Mouse (Mus musculus): ENCODE results near the gene Xntrpc. TPM values are rescaled to one million over a fixed set of nuclear protein-coding genes. Genes with fewer than 3 reads are reported as not detected.

Gene Xntrpc
- polyA plus RNA-seq, 1 experiment from 2014 or later: 0.22 TPM

- ATAC-seq (ENCODE audit: low read depth): no peak
- Histone ChIP-seq H3K27me3 (no peaks in the 10 kb centered on the region), H3K36me3 (peaks cover 75% of the 10 kb centered on the region), H3K27ac (no peak overlapping the region), H3K9me3 (replicated peaks) (no peaks in the 10 kb centered on the region), H3K4me2 (no peak overlapping the region), H3K4me1 (replicated peaks) (no peaks in the 10 kb centered on the region), H3K9ac (no peak overlapping the region), H3K4me3 (replicated peaks) (no peak overlapping the region)
- no peak for DNase-seq
- WGBS (ENCODE audit: insufficient replicate concordance): 81% methylated on average over 5 of the region's 5 CpGs
These were observed 16.3 kb downstream of the Xntrpc start for GRCm38 (mm10) chr7:102081784-102082183.

DNA sequence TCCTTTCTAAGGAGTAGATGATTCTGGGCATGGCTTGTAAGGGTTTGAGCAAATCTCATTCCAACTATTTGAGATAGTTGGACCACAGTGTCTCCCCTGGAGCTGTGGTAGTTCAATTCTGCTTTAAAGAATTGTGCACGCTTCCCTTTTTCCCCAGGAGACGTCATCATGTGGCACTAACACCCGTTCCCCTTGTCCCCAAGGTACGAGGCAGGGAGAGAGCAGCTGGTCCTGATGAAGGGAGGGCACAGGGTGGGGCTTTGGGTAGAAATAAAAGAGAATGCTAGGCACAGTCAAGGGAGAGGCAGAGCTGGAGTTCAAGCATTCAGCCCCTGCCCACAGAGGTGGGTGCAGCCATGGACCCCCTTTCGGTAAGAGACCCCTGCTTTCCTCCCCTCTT, 17.3 kb downstream of the Xntrpc start, which contains the start of gene Trpc2:
Trpc2 (plus strand) TSS at position 301 of the 400 bp plus-strand sequence.
- Histone ChIP-seq H3K27me3 (no peaks in the 10 kb centered on the region), H3K4me2 (no peak within 1 kb of the TSS), H3K36me3 (peaks cover 64% of the 10 kb centered on the region), H3K27ac (no peak within 1 kb of the TSS), H3K9me3 (replicated peaks) (no peaks in the 10 kb centered on the region), H3K4me1 (replicated peaks) (no peaks in the 10 kb centered on the region), H3K9ac (no peak within 1 kb of the TSS), H3K4me3 (replicated peaks) (no peak within 1 kb of the TSS)
- ATAC-seq (ENCODE audit: low read depth) (no peak), DNase-seq (no peak)
- WGBS (ENCODE audit: insufficient replicate concordance): 72% methylated on average over 5 of the region's 5 CpGs

DNA sequence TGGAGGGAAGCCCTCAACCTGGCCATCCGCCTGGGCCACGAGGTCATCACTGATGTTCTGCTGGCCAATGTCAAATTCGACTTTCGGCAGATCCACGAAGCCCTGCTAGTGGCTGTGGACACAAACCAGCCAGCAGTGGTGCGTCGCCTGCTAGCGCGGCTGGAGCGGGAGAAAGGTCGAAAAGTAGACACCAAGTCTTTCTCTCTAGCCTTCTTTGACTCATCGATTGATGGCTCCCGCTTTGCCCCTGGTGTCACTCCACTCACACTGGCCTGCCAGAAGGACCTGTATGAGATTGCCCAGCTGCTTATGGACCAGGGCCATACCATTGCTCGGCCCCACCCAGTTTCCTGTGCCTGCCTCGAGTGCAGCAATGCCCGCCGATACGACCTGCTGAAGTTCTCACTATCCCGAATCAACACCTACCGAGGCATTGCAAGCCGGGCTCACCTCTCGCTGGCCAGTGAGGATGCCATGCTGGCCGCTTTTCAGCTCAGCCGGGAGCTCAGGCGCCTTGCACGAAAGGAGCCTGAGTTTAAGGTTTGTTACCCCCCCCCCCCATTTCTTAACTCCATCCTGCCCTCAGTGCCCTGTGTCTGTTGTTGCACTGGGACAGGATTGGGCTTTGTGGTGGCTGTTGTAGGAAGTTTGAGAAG, 18.7 kb downstream of the Xntrpc start:
- Histone ChIP-seq H3K36me3 (peaks cover 53% of the 10 kb centered on the region), H3K9me3 (replicated peaks) (no peaks in the 10 kb centered on the region), H3K4me1 (replicated peaks) (no peaks in the 10 kb centered on the region), H3K27me3 (no peaks in the 10 kb centered on the region), H3K27ac (no peak overlapping the region), H3K4me2 (no peak overlapping the region), H3K9ac (no peak overlapping the region), H3K4me3 (replicated peaks) (no peak overlapping the region)
- DNase-seq: no peak
- ATAC-seq (ENCODE audit: low read depth): no peak
- WGBS (ENCODE audit: insufficient replicate concordance): 85% methylated on average over 26 of the region's 26 CpGs

GRCm38 (mm10) chr7:102087336-102087735, 21.8 kb downstream of the Xntrpc start:
- H3K27me3 ChIP-seq: no peaks in the 10 kb centered on the region
- DNase-seq (no peak), ATAC-seq (ENCODE audit: low read depth) (no peak)
- WGBS (ENCODE audit: insufficient replicate concordance): 67% methylated on average over 4 of the region's 4 CpGs
- no peaks in the 10 kb centered on the region for H3K9me3 ChIP-seq (replicated peaks)
- no peak overlapping the region for H3K9ac ChIP-seq
- no peaks in the 10 kb centered on the region for H3K4me1 ChIP-seq (replicated peaks)
- no peak overlapping the region for H3K4me3 ChIP-seq (replicated peaks)
- H3K36me3 ChIP-seq: peaks cover 24% of the 10 kb centered on the region
- no peak overlapping the region for H3K4me2 ChIP-seq
- no peak overlapping the region for H3K27ac ChIP-seq

- peaks cover 20% of the 10 kb centered on the region for H3K27me3 ChIP-seq
- H3K9ac ChIP-seq: peak overlapping the region; percentile 7
- H3K4me2 ChIP-seq: peak overlapping the region; percentile 73
- H3K27ac ChIP-seq: no peak overlapping the region
- no peaks in the 10 kb centered on the region for H3K36me3 ChIP-seq
- peaks cover 42% of the 10 kb centered on the region for H3K4me1 ChIP-seq (replicated peaks)
- no peaks in the 10 kb centered on the region for H3K9me3 ChIP-seq (replicated peaks)
- DNase-seq: no peak
- ATAC-seq (ENCODE audit: low read depth): peak; percentile 59
- 6% methylated on average over 30 of the region's 30 CpGs for WGBS (ENCODE audit: insufficient replicate concordance)
- H3K4me3 ChIP-seq (replicated peaks): peak overlapping the region; percentile 44
These were observed 34.5 kb downstream of the Xntrpc start for GRCm38 (mm10) chr7:102099760-102100661.

GRCm38 (mm10) chr7:102100868-102101267, 35.4 kb downstream of the Xntrpc start:
- H3K4me2 ChIP-seq: 0 out of 2 replicates have a peak overlapping the region, but pooled peaks have one; percentile 73
- H3K36me3 ChIP-seq: no peaks in the 10 kb centered on the region
- ATAC-seq (ENCODE audit: low read depth) (no peak), DNase-seq (no peak)
- no peak overlapping the region for H3K27ac ChIP-seq
- peaks cover 20% of the 10 kb centered on the region for H3K27me3 ChIP-seq
- 54% methylated on average over 5 of the region's 5 CpGs for WGBS (ENCODE audit: insufficient replicate concordance)
- H3K4me1 ChIP-seq (replicated peaks): peaks cover 42% of the 10 kb centered on the region
- H3K4me3 ChIP-seq (replicated peaks): 0 out of 2 replicates have a peak overlapping the region, but pooled peaks have one; percentile 44
- H3K9ac ChIP-seq: no peak overlapping the region
- H3K9me3 ChIP-seq (replicated peaks): no peaks in the 10 kb centered on the region

DNA sequence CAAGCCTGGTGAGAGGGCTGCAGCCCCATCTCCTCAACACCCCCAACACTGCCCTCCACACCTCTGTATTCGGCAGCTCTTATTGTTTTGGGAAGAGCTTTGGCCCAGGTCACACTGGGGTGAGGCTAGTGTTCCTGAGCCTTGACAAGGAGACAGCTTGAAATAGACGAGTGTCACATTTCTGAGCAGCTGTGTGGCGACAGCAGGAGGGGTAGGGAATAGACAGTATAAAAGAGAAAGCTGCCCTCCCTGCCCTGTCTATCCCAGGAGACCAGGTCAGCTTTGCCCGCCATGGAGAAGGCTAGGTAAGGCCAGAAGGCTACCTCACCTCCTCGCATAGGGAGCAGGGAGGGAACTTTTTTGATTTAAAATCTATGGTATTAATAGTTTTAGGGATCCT, 36.0 kb downstream of the Xntrpc start, which contains the start of gene Art1:
Art1 (plus strand) TSS at position 257 of the 400 bp plus-strand sequence.
- 60% methylated on average over 5 of the region's 5 CpGs for WGBS (ENCODE audit: insufficient replicate concordance)

GRCm38 (mm10) chr7:102102241-102102640, 36.7 kb downstream of the Xntrpc start:
- DNase-seq (no peak), ATAC-seq (ENCODE audit: low read depth) (no peak)
- H3K36me3 ChIP-seq: no peaks in the 10 kb centered on the region
- H3K4me1 ChIP-seq (replicated peaks): peaks cover 46% of the 10 kb centered on the region
- H3K4me3 ChIP-seq (replicated peaks): no peak overlapping the region
- no peak overlapping the region for H3K9ac ChIP-seq
- no peaks in the 10 kb centered on the region for H3K9me3 ChIP-seq (replicated peaks)
- no peak overlapping the region for H3K4me2 ChIP-seq
- 59% methylated on average over 8 of the region's 8 CpGs for WGBS (ENCODE audit: insufficient replicate concordance)
- peaks cover 20% of the 10 kb centered on the region for H3K27me3 ChIP-seq
- no peak overlapping the region for H3K27ac ChIP-seq

More for the DNA sequence above, 36.0 kb downstream of the Xntrpc start, which contains the start of gene Art1:
- Histone ChIP-seq H3K9me3 (replicated peaks) (no peaks in the 10 kb centered on the region), H3K4me1 (replicated peaks) (peaks cover 42% of the 10 kb centered on the region), H3K36me3 (no peaks in the 10 kb centered on the region), H3K9ac (no peak within 1 kb of the TSS), H3K27ac (no peak within 1 kb of the TSS), H3K4me2 (peak within 1 kb of the TSS; percentile 73), H3K27me3 (peaks cover 20% of the 10 kb centered on the region), H3K4me3 (replicated peaks) (0 out of 2 replicates have a peak within 1 kb of the TSS, but pooled peaks have one; percentile 44)
- ATAC-seq (ENCODE audit: low read depth) (no peak), DNase-seq (no peak)

GRCm38 (mm10) chr7:102102696-102103095, 37.2 kb downstream of the Xntrpc start:
- peaks cover 20% of the 10 kb centered on the region for H3K27me3 ChIP-seq
- H3K27ac ChIP-seq: peak overlapping the region; percentile 45; the same call in 1 of the 2 replicates
- H3K9me3 ChIP-seq (replicated peaks): no peaks in the 10 kb centered on the region
- H3K4me2 ChIP-seq: no peak overlapping the region
- 48% methylated on average over 6 of the region's 6 CpGs for WGBS (ENCODE audit: insufficient replicate concordance)
- DNase-seq: no peak
- H3K9ac ChIP-seq: no peak overlapping the region
- H3K4me3 ChIP-seq (replicated peaks): no peak overlapping the region
- no peaks in the 10 kb centered on the region for H3K36me3 ChIP-seq
- peak; percentile 27; the same call in 1 of the 2 replicates for ATAC-seq (ENCODE audit: low read depth)
- peaks cover 46% of the 10 kb centered on the region for H3K4me1 ChIP-seq (replicated peaks)

- peaks cover 46% of the 10 kb centered on the region for H3K4me1 ChIP-seq (replicated peaks)
- ATAC-seq (ENCODE audit: low read depth) (peak; percentile 78), DNase-seq (no peak)
- H3K27me3 ChIP-seq: peaks cover 11% of the 10 kb centered on the region
- no peak overlapping the region for H3K9ac ChIP-seq
- H3K9me3 ChIP-seq (replicated peaks): no peaks in the 10 kb centered on the region
- H3K4me2 ChIP-seq: no peak overlapping the region
- H3K36me3 ChIP-seq: no peaks in the 10 kb centered on the region
- no peak overlapping the region for H3K4me3 ChIP-seq (replicated peaks)
- no peak overlapping the region for H3K27ac ChIP-seq
- 21% methylated on average over 2 of the region's 2 CpGs for WGBS (ENCODE audit: insufficient replicate concordance)
These were observed 38.0 kb downstream of the Xntrpc start for GRCm38 (mm10) chr7:102103555-102103954.

DNA sequence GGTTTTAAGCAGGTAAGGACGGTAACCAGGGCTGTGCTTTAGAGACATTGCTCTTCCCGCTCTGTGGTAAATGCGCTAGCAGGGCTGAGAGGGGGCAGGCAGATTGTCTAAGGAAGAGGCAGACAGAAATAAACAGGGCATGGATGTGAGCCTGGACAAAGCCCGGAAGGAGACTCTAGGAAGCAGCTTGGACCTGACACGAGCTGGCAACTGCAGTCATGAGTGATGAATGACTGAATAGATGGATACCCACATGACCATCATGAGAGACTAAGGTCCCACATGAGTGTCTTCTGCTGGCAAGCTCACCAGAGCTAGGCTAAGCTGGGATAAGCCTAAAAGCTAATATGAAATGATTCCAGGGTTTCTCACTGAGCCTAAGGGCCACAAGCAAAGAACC, 38.6 kb downstream of the Xntrpc start:
- Histone ChIP-seq H3K9ac (no peak overlapping the region), H3K4me1 (replicated peaks) (peaks cover 45% of the 10 kb centered on the region), H3K36me3 (no peaks in the 10 kb centered on the region), H3K4me2 (no peak overlapping the region), H3K9me3 (replicated peaks) (no peaks in the 10 kb centered on the region), H3K27ac (peak overlapping the region; percentile 0; the same call in 1 of the 2 replicates), H3K4me3 (replicated peaks) (no peak overlapping the region), H3K27me3 (peaks cover 5% of the 10 kb centered on the region)
- WGBS (ENCODE audit: insufficient replicate concordance): 57% methylated on average over 5 of the region's 5 CpGs
- DNase-seq (no peak), ATAC-seq (ENCODE audit: low read depth) (no peak)

All from liver, embryonic 13.5 days (tissue).